Mouse (Mus musculus) pancreas, adult 10 weeks (tissue): ENCODE data around the gene Uaca. TPM values are rescaled to one million over a fixed set of nuclear protein-coding genes. Genes with fewer than 3 reads are reported as not detected.

Source experiments
- polyA plus RNA-seq: library from polyadenylated mRNA; stranded (reverse); fragments of 350-450 nt; fragmentation: Illumina TruSeq; extraction: RNeasy Lipid Tissue Mini Kit (QIAGEN cat#74804); gene quantifications from one replicate; pipeline ENCODE4 v1.2.3, GENCODE M21; 2015; ENCODE audit warnings: low read depth, low replicate concordance; ENCODE audit not compliant: insufficient read depth

Gene Uaca
- 12.6 TPM for polyA plus RNA-seq

GRCm38 (mm10) chr9:60794210-60794840, at the start of gene Uaca:
Uaca (plus strand) TSS chr9:60794542.

Other genes with a start within 250 kb of the Uaca start
- 2.0 TPM for gene Lrrc49, start 106.4 kb upstream of the Uaca start, polyA plus RNA-seq
- gene Larp6, start 81.6 kb upstream of the Uaca start, polyA plus RNA-seq: 1.2 TPM